Mouse (Mus musculus) megakaryocyte-erythroid progenitor cell, adult 5-6 weeks (primary cell): ENCODE measurements at regions not wholly inside any gene's neighbourhood (a gene's known extent, or its start where the extent isn't known, plus 50 kb on each side); places are given as distances from the start of the nearest gene placed in this dataset.
A peak's percentile ranks its signal among the peaks of the same experiment; 100 is the strongest.

Source experiments
- ATAC-seq: replicated peaks from 2 replicates; pipeline ENCODE4 v1.8.0; 2016; ENCODE audit warnings: mild to moderate bottlenecking, inconsistent platforms; ENCODE audit not compliant: severe bottlenecking, poor library complexity, low FRiP score, low TSS enrichment

DNA sequence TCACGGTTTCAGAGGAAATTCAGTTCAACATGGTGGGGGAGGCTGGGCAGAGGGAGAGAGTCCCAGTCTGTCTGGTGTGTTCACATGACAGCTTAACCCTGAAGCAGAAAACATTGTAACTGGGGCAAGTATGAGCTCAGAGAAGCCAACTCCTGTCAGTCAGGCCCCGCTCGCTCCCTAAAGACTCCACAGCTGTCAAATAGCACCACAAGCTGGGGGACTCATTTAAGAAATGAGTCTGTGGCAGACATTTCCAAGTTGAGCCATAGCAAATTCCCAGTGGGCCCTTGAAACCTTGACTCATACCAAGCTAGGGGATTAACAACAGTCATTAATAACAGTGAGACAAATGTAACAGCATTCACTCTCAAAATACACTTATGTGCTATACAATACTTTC is 160.4 kb downstream of the Tomm20 start:
- ATAC-seq: no peak

GRCm38 (mm10) chr8:126784604-126785003 is 161.0 kb downstream of the Tomm20 start:
- ATAC-seq: no peak

DNA sequence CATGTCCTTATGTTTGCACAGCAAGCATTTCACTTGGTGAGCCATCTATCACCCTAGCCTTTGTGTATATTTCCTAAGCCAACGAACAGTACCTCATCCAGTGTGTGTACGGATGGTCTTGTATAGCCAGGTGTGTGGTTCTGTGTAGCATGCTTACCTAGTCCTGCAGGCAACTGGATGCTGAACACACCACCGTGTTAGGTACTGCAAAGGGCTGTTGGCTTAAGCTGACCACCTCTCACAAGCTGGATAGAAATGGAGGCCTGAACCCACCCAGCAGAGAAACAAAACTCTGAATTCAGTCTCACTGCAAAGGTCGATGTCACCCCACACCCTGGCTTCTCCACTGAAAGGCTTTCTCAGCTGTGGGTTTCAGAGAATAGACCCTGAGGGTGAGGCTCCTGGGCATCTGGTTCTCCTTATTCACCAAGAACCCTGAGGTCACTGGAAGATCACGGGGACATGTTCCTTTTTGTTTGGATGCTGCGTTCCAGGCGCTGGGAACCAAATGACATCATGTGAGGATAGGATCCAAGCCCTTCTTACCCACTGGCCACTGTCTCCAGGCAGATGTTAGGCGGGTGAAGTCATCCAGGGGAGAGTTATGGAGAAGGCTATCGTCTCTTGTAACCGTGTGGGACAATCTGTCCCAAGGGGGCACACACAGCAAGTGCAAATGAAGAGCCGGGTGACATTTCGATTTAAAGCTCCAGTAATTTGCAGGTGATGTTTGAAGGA is 161.8 kb downstream of the Tomm20 start:
- ATAC-seq: no peak

DNA sequence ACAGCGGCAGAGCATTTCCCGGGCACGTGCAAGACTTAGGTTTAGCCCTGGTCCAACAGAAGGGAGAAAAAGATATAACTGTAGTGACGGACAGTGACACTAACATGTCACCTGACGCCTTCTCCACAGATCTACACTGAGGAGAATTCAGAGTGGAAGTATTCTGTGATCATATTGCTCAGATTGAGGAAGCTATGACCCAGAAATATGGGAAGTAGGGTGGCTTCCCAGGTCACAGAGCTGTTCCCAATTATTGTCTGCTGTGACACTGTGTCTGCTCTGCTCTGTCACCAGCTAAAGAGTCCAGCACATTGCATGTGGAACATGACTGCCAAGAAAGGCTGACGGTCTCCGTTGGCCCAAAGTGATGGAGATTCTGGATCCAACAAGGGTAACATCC is 167.0 kb downstream of the Tomm20 start:
- ATAC-seq: no peak

DNA sequence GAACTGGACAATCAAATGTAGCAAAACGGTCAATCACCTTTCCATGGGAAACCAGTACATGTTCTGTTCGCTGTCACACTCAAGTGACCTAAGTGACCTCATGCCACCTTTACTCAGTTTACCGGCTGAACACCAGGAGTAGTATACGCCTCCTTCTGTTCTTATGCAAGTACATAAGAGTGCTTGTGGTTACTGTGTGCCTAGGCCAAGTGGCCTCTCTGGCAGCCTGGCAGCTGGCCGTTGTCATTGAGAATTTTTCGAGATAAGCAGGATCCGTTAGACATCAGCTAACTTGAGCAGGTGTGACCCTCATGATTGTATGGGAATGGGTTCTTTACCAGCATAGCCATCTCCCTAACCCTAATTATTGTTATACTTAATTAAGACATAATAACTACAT is 167.5 kb downstream of the Tomm20 start:
- no peak for ATAC-seq

GRCm38 (mm10) chr8:126776605-126777469 is 168.8 kb downstream of the Tomm20 start:
- peak; percentile 84 for ATAC-seq

GRCm38 (mm10) chr8:126775334-126775733 is 170.3 kb downstream of the Tomm20 start:
- no peak for ATAC-seq

- no peak for ATAC-seq
These were observed 170.8 kb downstream of the Tomm20 start for GRCm38 (mm10) chr8:126774816-126775215.

DNA sequence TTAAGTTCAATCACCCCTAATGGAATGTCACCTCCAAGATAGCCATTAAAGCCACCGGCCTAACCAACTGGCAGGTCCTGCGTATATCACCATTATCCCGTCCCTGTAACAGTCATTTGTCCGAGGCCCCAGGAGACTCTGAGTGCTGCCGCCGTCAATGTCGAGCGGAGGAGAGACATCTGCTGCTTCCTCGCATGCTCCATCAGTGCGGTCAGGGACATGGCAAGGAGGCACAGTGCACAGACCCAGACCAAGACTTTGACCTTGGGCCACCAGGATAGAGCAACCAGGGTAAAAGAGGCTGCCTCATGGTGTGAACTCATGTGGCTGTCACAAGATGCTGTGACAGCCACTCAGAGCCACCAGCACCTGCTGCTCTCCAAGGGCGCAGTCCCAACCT is 172.9 kb downstream of the Tomm20 start:
- no peak for ATAC-seq

- ATAC-seq: no peak
These were observed 173.4 kb downstream of the Tomm20 start for GRCm38 (mm10) chr8:126772194-126772593.

GRCm38 (mm10) chr8:126770374-126770773 is 175.3 kb downstream of the Tomm20 start:
- 0 out of 2 replicates have a peak, but pooled peaks have one; percentile 12 for ATAC-seq

- ATAC-seq: no peak
These were observed 174.4 kb upstream of the Irf2bp2 start for GRCm38 (mm10) chr8:126768142-126768541.

GRCm38 (mm10) chr8:126767341-126767740 is 173.6 kb upstream of the Irf2bp2 start:
- no peak for ATAC-seq

- no peak for ATAC-seq
These were observed 172.0 kb upstream of the Irf2bp2 start for GRCm38 (mm10) chr8:126765693-126766238.

DNA sequence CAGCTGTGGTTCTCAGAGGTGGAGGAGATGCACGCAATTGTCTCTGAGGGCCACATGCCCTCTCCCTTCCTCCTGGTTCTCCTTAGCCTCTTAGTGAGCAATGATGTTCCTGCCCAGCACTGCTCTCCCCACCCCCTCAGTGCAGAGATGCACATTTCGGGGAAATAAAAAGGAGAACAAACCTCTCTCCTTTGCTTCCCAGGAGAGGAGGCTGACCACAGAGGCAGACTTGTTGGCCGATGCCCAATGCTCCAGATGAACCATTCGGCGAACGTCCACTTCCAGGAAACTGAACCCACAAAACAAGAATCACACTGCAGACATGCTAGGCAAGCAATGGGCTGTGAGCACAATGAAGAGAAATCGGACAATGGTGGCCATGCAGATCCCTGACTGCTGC is 169.8 kb upstream of the Irf2bp2 start:
- no peak; the same call in 1 of the 2 replicates for ATAC-seq

DNA sequence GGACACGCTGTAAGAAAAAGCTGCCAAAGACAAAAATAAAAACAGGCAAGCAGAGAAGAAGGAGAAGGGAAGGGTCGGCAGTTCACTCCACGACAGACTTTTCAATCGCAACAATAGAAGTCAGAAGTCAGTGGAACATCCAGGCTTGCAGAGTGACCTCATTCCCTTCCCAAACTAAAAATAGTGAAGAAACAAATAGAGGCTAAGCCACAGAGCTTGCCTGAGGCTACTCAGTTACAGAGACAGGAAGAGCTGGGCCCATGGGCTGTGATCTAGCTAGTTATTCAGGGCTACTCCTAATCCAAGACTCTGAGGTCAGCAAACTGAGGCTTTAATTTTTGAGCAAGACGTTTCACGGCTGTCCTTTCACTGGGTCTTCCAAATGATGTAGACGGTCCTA is 165.9 kb upstream of the Irf2bp2 start:
- ATAC-seq: no peak

GRCm38 (mm10) chr8:126758951-126759350 is 165.2 kb upstream of the Irf2bp2 start:
- ATAC-seq: no peak

DNA sequence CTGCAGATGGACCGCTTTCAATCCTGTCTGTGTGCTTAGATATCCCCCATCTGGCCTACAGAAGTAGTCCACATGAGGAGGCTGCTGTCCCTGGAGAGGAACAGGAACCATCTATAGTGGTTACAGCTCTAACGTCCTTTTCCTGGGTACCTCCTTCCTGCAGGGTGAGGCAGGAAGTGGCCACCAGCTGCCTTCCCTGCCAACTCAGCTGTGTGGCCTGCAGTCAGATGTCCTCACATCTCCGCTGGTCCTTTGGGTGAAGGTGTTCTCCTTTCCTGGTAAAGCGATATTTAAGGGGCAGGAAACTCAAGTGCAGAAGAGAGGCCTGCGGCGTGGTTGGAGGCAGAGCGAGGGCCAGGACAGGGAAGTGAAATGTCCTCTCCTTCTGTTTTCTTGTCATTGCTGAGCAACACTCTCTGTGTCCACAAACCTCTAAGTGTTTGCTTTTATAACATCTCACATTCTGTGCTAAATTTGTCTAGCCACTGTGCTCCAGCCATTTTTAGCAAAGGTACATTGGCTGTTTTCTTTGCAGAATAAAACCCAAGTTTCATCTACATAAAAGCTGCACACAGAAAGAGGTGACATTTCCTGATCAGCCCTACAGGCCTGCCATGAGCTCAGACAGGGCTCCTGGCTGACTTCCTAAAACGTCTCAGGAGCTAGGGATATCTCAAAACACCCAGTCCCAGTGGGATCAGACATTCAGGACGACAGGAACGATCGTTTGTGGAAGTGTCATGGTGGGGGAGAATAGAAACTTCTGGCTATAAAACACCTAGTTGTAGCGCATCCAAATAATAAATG is 164.4 kb upstream of the Irf2bp2 start:
- peak; percentile 69 for ATAC-seq

- ATAC-seq: no peak
These were observed 162.7 kb upstream of the Irf2bp2 start for GRCm38 (mm10) chr8:126756300-126757097.
